Mouse (Mus musculus): Measurements from ENCODE around the gene Ssty2.
"Not testable (repeated sequence)": the region's sequence is repeated elsewhere in the genome, so short reads cannot be mapped to it uniquely, and the experiment has no call there.

The Ssty2 gene

DNA sequence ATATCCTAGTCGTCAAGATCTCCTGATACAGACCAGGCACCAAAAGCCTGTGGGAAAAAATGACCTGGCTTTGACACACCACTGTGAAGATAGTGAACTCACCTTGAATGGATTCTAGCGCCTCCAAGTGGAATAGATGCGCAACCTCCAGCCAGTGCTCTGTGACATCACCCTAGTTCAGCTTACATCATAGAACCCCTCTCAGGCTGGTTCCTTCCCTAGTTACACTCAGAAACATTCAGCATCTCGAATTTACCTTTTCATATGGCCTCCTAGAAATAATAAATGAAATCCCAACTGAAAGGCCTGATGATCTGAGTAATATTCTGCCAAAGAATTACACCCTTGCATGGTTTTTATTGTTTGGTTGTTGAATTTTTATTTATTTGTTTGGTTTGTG lies at the start of gene Ssty2:
Gene Ssty2, minus strand, starts transcription at position 101 of the 400 bp plus-strand sequence.
- CTCF ChIA-PET: not testable (repeated sequence)
